Mouse (Mus musculus): ENCODE measurements at regions not wholly inside any gene's neighbourhood (a gene's known extent, or its start where the extent isn't known, plus 50 kb on each side); places are given as distances from the start of the nearest gene placed in this dataset.

DNA sequence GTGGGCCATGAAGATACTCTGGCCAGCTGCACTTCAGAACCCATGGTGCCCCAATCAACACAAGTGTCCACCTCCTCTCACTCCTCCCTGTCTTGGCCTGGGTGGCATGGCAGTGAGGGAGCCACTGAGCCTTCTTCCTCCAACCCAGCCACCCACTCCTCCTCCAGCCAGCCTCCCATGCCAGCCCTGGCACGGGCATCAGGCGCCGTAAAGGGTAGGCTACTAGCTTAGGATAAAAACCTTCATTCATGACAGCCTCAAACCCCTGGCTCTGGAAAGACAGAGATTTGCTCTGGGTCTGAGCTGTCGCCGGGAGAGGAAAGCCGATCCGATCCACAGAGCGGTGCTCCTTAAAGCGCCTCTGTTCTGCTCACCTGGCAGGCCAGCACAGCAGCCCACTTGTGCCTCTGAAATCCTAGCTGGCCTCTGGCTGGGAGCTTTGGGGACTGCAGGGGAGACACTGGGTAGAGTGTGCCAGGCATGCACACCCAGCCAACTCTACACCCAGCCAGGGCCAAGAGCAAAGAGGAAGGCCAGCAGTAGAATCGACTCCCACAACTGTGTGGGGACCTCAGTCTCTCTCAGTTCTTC lies 268.2 kb upstream of the Zmiz1 start:
- no peaks in the 10 kb centered on the region for H3K27me3 ChIP-seq (replicated peaks; ENCODE audit: control insufficient read depth, insufficient read depth, low read length)
- H3K9me3 ChIP-seq (ENCODE audit: control insufficient read depth, low read length), result no peaks in the 10 kb centered on the region
- peaks cover 11% of the 10 kb centered on the region for H3K4me1 ChIP-seq (replicated peaks; ENCODE audit: control insufficient read depth, insufficient read depth, low read length)
- 85% methylated on average over 10 of the region's 10 CpGs for WGBS
- H3K36me3 ChIP-seq (ENCODE audit: control insufficient read depth, insufficient read depth), result no peaks in the 10 kb centered on the region
- no peak for ATAC-seq
- no peak overlapping the region for H3K9ac ChIP-seq (replicated peaks; ENCODE audit: low read depth, low read length)
- no peak overlapping the region for H3K27ac ChIP-seq (ENCODE audit: low read length)
- H3K4me2 ChIP-seq (ENCODE audit: low read length), result no peak overlapping the region
- H3K4me3 ChIP-seq (replicated peaks; ENCODE audit: low read length), result no peak overlapping the region

DNA sequence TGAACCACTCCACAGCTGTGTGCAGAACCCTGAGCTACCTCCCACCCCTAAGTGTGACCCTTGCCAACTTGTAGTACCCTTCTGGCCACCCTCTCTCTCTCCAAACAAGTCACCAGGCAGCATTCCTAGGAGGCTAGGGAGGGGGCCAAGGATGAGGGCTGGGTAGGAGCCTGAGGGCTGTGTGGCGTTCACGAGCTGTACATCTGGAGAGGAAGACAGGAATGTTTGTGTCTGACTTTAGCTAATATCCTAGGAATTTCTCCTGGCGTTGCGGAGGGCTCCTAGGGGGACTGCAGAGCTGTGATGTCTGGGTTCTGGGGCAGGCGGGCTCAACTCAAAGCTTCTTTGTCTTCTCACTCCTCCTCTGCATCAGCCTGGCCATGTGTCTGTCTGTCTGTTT lies 262.2 kb upstream of the Zmiz1 start:
- Histone ChIP-seq H3K4me2 (ENCODE audit: low read length) (no peak overlapping the region), H3K36me3 (ENCODE audit: control insufficient read depth, insufficient read depth) (no peaks in the 10 kb centered on the region), H3K27me3 (replicated peaks; ENCODE audit: control insufficient read depth, insufficient read depth, low read length) (no peaks in the 10 kb centered on the region), H3K4me3 (replicated peaks; ENCODE audit: low read length) (no peak overlapping the region), H3K9me3 (ENCODE audit: control insufficient read depth, low read length) (no peaks in the 10 kb centered on the region), H3K9ac (replicated peaks; ENCODE audit: low read depth, low read length) (no peak overlapping the region), H3K4me1 (replicated peaks; ENCODE audit: control insufficient read depth, insufficient read depth, low read length) (peaks cover 6% of the 10 kb centered on the region), H3K27ac (ENCODE audit: low read length) (no peak overlapping the region)
- 71% methylated on average over 5 of the region's 5 CpGs for WGBS
- no peak for ATAC-seq

DNA sequence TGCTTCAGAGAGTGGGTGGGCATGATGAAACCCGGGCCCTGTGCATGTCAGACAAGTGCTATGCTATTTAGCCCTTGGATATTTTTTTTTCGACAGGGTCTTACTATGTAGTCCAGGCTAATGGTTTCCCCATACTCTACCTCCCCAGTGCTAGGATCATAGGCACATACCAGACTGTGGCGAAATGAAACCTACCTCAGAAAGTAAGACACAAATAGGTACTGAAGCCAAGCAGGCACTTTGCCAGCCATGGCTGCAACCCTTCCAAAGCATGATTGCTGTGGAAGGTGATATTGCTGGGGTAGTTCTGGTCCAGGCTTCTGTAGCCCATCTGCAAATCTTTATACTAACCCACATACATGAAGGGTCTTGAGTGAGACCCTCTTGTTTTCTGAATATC lies 259.1 kb upstream of the Zmiz1 start:
- Histone ChIP-seq H3K27me3 (replicated peaks; ENCODE audit: control insufficient read depth, insufficient read depth, low read length) (no peaks in the 10 kb centered on the region), H3K27ac (ENCODE audit: low read length) (no peak overlapping the region), H3K4me3 (replicated peaks; ENCODE audit: low read length) (no peak overlapping the region), H3K4me2 (ENCODE audit: low read length) (no peak overlapping the region), H3K9ac (replicated peaks; ENCODE audit: low read depth, low read length) (no peak overlapping the region), H3K9me3 (ENCODE audit: control insufficient read depth, low read length) (no peaks in the 10 kb centered on the region), H3K36me3 (ENCODE audit: control insufficient read depth, insufficient read depth) (no peaks in the 10 kb centered on the region), H3K4me1 (replicated peaks; ENCODE audit: control insufficient read depth, insufficient read depth, low read length) (peaks cover 6% of the 10 kb centered on the region)
- no peak for ATAC-seq
- WGBS, result 83% methylated on average over 3 of the region's 3 CpGs

DNA sequence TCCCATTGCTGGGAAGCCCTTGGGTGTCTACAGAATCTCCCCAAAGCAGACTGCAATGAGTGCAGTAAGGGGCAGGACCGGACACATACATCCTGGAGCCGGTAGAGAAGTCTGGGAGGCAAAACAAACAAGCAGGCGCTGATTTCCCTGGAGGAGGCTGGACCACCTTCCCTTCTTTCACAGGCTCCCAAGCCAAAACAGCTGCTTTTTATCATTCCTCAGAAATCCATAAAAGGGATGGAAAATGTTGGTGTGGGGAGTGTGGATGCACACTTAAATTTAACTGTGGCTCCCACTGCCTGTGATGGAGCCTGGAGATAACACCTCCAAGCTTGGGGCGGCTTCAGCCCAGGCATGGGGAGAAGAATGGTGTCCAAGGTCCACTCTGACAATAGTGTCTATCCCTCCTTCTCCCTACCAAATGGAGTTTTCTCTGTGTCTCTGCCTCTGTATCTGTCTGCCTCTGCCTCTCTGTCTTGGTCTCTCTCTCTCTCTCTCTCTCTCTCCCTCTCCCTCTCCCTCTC lies 258.3 kb upstream of the Zmiz1 start:
- H3K36me3 ChIP-seq (ENCODE audit: control insufficient read depth, insufficient read depth), result no peaks in the 10 kb centered on the region
- H3K27ac ChIP-seq (ENCODE audit: low read length), result no peak overlapping the region
- H3K4me3 ChIP-seq (replicated peaks; ENCODE audit: low read length), result no peak overlapping the region
- no peaks in the 10 kb centered on the region for H3K9me3 ChIP-seq (ENCODE audit: control insufficient read depth, low read length)
- H3K27me3 ChIP-seq (replicated peaks; ENCODE audit: control insufficient read depth, insufficient read depth, low read length), result no peaks in the 10 kb centered on the region
- ATAC-seq, result no peak
- H3K4me1 ChIP-seq (replicated peaks; ENCODE audit: control insufficient read depth, insufficient read depth, low read length), result peaks cover 6% of the 10 kb centered on the region
- H3K9ac ChIP-seq (replicated peaks; ENCODE audit: low read depth, low read length), result no peak overlapping the region
- WGBS, result 81% methylated on average over 4 of the region's 4 CpGs
- no peak overlapping the region for H3K4me2 ChIP-seq (ENCODE audit: low read length)

DNA sequence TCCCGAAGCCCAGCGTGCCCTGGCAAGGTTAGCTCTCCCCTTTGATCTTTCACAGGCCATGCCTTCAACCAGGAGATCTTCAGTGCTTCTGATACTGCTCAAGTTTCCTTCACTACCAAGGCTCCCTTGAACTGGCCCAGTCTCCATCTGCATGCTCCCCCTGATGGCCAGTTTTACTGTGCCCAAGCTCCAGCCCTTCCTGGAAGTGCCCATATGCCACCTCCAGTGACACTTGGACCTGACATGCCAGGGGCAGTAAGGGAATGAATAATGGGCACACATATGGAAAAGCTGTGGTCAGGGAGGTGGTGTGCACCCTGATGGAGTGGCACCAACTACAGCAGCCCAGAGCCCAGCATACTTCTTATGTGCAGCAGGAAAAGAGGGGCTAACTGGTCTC lies 256.7 kb upstream of the Zmiz1 start:
- no peak overlapping the region for H3K4me2 ChIP-seq (ENCODE audit: low read length)
- 89% methylated on average over 2 of the region's 2 CpGs for WGBS
- H3K4me1 ChIP-seq (replicated peaks; ENCODE audit: control insufficient read depth, insufficient read depth, low read length), result peaks cover 6% of the 10 kb centered on the region
- no peaks in the 10 kb centered on the region for H3K9me3 ChIP-seq (ENCODE audit: control insufficient read depth, low read length)
- H3K9ac ChIP-seq (replicated peaks; ENCODE audit: low read depth, low read length), result no peak overlapping the region
- no peak overlapping the region for H3K27ac ChIP-seq (ENCODE audit: low read length)
- no peaks in the 10 kb centered on the region for H3K36me3 ChIP-seq (ENCODE audit: control insufficient read depth, insufficient read depth)
- no peak overlapping the region for H3K4me3 ChIP-seq (replicated peaks; ENCODE audit: low read length)
- ATAC-seq, result no peak
- H3K27me3 ChIP-seq (replicated peaks; ENCODE audit: control insufficient read depth, insufficient read depth, low read length), result no peaks in the 10 kb centered on the region

DNA sequence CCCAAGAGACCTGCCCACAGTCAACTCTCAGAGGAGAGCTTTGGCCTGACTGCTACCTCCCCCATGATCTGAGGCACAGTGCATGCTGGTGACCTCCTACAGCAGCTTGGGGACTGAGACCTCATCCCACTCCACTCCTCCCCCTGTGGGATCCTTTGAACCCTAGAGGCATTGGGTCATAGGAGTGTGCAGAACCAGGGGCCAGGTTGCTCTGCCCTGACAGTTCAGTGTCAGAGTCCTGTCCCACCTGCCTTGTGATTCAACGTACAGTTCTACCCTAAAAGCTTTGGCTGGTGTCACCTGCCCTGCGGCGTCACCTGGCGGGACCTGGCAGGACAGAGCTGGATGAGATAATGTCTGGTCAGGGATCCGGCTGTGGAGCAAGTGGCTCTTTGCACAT lies 254.9 kb upstream of the Zmiz1 start:
- Histone ChIP-seq H3K4me1 (replicated peaks; ENCODE audit: control insufficient read depth, insufficient read depth, low read length) (peaks cover 6% of the 10 kb centered on the region), H3K27me3 (replicated peaks; ENCODE audit: control insufficient read depth, insufficient read depth, low read length) (no peaks in the 10 kb centered on the region), H3K9ac (replicated peaks; ENCODE audit: low read depth, low read length) (no peak overlapping the region), H3K36me3 (ENCODE audit: control insufficient read depth, insufficient read depth) (no peaks in the 10 kb centered on the region), H3K27ac (ENCODE audit: low read length) (no peak overlapping the region), H3K9me3 (ENCODE audit: control insufficient read depth, low read length) (no peaks in the 10 kb centered on the region), H3K4me3 (replicated peaks; ENCODE audit: low read length) (no peak overlapping the region), H3K4me2 (ENCODE audit: low read length) (no peak overlapping the region)
- no peak for ATAC-seq
- WGBS, result 93% methylated on average over 5 of the region's 5 CpGs

DNA sequence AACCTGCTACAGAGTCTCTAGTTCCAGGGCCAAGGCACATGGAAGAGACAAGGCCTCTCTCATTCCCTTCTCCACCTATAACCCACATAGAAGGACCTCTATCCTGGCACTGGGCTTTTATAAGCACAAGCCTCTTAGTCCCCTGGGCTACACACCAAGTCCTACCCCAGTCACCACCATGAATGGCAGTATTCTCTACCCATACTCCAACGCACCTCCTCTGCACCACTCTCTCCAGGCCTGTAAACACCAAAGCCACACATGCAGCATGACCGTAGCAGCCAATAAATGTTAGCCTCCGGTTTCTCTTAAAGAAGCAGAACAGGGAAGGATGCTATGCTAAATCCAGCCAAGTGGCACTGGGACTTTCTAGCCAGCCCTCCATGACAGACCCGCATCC lies 252.1 kb upstream of the Zmiz1 start:
- H3K9me3 ChIP-seq (ENCODE audit: control insufficient read depth, low read length), result no peaks in the 10 kb centered on the region
- H3K36me3 ChIP-seq (ENCODE audit: control insufficient read depth, insufficient read depth), result no peaks in the 10 kb centered on the region
- no peak overlapping the region for H3K9ac ChIP-seq (replicated peaks; ENCODE audit: low read depth, low read length)
- no peak overlapping the region for H3K27ac ChIP-seq (ENCODE audit: low read length)
- no peak for ATAC-seq
- no peak overlapping the region for H3K4me3 ChIP-seq (replicated peaks; ENCODE audit: low read length)
- WGBS, result 86% methylated on average over 4 of the region's 4 CpGs
- no peaks in the 10 kb centered on the region for H3K4me1 ChIP-seq (replicated peaks; ENCODE audit: control insufficient read depth, insufficient read depth, low read length)
- no peaks in the 10 kb centered on the region for H3K27me3 ChIP-seq (replicated peaks; ENCODE audit: control insufficient read depth, insufficient read depth, low read length)
- no peak overlapping the region for H3K4me2 ChIP-seq (ENCODE audit: low read length)

DNA sequence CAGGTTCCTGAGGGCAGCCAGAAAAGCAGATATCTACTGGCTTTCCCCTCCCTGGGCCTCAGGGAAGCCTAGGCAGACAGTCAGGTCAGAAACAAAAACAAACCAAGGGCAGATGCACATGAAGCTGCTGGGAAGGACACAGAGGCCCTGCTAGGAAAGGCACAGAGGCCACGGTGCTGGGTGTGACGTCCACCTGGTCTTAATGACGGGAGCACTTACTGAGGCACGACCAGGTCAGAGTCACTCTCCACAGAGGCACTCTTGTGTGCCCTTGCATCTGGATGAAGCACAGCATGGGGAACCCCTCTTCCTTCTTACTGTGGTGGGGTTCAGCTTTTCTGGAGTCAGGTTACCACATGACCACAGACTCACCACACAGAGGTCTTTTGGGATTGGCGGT lies 251.6 kb upstream of the Zmiz1 start:
- Histone ChIP-seq H3K27me3 (replicated peaks; ENCODE audit: control insufficient read depth, insufficient read depth, low read length) (no peaks in the 10 kb centered on the region), H3K4me3 (replicated peaks; ENCODE audit: low read length) (no peak overlapping the region), H3K36me3 (ENCODE audit: control insufficient read depth, insufficient read depth) (no peaks in the 10 kb centered on the region), H3K9me3 (ENCODE audit: control insufficient read depth, low read length) (no peaks in the 10 kb centered on the region), H3K27ac (ENCODE audit: low read length) (no peak overlapping the region), H3K9ac (replicated peaks; ENCODE audit: low read depth, low read length) (no peak overlapping the region), H3K4me2 (ENCODE audit: low read length) (no peak overlapping the region), H3K4me1 (replicated peaks; ENCODE audit: control insufficient read depth, insufficient read depth, low read length) (no peaks in the 10 kb centered on the region; the same call in 1 of the 2 replicates)
- 86% methylated on average over 5 of the region's 5 CpGs for WGBS
- ATAC-seq, result no peak

DNA sequence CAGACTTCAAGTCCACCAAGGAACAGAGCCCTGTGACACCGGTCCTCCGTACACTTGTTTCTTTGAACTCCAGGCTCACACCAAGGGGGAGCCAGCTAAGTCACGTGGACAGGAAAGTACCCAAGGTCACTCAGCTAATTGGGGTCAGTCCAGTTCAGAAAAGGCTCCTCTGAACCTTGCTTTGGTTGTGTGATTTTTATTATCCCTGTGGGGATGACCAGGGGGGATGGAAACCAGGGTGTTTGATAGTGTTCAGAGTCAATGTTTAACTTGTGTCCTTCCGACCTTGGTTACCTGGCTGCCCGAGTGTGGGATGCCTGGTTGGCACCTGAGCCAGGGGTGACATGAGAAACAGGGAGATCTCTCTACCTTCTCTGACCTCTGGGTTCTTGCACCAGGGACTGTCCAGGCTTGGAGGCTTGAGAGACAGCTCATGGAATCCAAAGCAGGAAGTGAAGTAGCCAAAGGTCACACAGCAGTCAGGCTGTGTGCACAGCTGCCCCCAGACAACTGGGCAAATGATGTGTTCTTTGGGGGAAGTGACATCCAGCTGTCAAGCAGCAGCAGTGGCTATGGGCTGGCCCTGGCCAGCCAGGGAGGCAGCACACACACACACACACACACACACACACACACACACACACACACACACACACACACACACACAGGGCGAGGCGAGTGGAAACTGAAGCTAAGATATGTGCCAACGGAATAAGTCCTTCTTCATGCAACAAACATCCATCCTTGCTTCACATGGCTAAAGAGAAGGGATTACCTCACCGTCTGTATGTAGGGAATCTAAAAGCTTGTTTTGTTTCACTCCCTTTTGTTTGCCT lies 250.5 kb upstream of the Zmiz1 start:
- no peaks in the 10 kb centered on the region for H3K9me3 ChIP-seq (ENCODE audit: control insufficient read depth, low read length)
- H3K4me3 ChIP-seq (replicated peaks; ENCODE audit: low read length), result no peak overlapping the region
- WGBS, result 61% methylated on average over 9 of the region's 9 CpGs
- no peaks in the 10 kb centered on the region for H3K36me3 ChIP-seq (ENCODE audit: control insufficient read depth, insufficient read depth)
- no peaks in the 10 kb centered on the region; the same call in 1 of the 2 replicates for H3K4me1 ChIP-seq (replicated peaks; ENCODE audit: control insufficient read depth, insufficient read depth, low read length)
- no peak overlapping the region for H3K9ac ChIP-seq (replicated peaks; ENCODE audit: low read depth, low read length)
- H3K4me2 ChIP-seq (ENCODE audit: low read length), result no peak overlapping the region
- no peaks in the 10 kb centered on the region for H3K27me3 ChIP-seq (replicated peaks; ENCODE audit: control insufficient read depth, insufficient read depth, low read length)
- no peak overlapping the region for H3K27ac ChIP-seq (ENCODE audit: low read length)
- no peak for ATAC-seq

All from forebrain, embryonic 16.5 days (tissue).